Mouse (Mus musculus) ovary, adult 18-20 months (tissue): Measurements from ENCODE around the gene Awat1.

Source experiments
- DNase-seq: peaks from one replicate; pipeline ENCODE4 v3.0.0; 2022; ENCODE audit warnings: low spot score, mixed read lengths

The Awat1 gene

GRCm38 (mm10) chrX:100571951-100572350, at the start of gene Awat1:
Awat1 (plus strand) TSS chrX:100572251.
- DNase-seq = no peak

DNA sequence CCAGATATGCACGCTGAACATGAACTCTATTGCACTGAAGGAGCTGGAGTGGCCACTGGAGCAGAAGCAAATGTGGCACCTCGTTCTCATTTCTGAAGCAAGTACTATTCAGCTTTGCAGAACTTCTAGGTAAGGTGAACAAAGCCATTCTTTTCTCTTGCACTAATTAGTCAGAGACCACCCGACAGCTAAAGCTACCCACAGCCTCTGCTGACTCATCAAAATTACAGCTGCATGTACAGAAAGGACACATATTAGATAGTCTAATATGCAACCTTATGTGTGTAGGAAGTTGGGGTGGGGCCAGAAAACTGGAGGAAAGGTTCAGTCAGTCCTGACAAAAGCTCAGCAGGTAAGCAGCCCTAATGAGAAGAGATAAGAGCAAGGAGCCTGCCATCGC, 47.6 kb upstream of the Awat1 start, which contains the start of gene Dgat2l6:
Dgat2l6 (plus strand) TSS at position 368 of the 400 bp plus-strand sequence.
- DNase-seq = no peak

DNA sequence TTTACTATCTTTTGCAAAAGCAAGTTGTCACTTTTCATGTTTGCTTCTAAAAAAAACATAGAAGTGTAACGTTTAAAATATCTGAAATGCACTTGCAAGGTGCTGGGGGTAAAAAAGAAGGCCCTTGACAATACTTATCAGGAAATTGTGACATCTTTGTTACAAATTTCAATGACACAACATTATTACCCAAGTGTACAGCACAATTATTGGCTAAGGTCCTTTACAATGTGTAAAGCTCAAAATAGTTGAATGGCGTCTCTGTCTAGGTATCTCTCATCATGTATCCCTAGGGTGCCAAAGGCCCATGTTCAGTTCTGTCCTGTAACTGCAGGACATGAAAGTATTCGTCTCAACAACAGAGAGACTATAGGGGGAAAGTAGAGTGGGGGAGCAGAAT, 16.0 kb upstream of the Awat1 start:
- DNase-seq = no peak

- no peak for DNase-seq
These were observed 6.4 kb upstream of the Awat1 start for GRCm38 (mm10) chrX:100565696-100566095.

GRCm38 (mm10) chrX:100594791-100595190, 22.7 kb downstream of the Awat1 start, which contains the start of gene P2ry4:
P2ry4 (minus strand) TSS chrX:100594869.
- DNase-seq = no peak

DNA sequence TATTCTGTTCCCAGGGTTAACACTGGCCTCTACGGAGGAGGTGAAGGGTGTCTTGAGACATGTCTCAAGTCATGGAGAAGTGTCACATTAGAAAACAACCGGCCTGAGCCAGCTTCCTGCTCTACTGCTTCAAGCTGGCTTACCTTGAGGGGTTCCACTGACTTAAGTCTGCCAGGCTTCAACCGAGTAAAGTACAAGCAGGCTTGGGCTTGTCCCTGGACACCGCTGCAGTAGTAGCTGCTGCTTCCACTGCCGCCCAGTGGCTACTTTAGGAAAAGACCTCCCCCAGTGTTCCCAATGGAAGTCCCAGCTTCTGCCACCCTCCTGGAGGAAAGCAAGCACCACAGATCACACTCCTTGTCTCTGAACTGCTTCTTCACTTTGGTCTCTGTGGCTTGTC, 25.4 kb downstream of the Awat1 start:
- no peak for DNase-seq

GRCm38 (mm10) chrX:100599755-100600154, 27.7 kb downstream of the Awat1 start:
- DNase-seq = no peak

DNA sequence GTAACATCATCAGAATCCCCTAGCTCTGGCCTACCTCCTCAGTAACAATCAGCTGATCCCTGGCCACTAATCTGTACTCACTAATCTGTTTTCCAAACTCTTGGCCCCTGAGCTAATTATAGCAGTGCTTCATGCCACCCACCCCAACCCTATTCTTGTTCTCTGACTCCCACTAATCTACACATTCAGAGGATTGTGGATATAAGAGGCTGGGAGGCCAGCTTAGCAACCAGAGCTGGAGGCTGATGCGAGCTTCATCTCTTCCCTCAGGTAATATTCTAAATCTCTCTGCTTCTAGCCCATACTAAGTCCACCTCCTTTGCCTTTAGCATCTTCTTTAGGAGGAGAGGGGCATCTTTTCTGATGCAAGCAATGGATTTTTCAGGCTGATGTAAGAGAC, 33.3 kb downstream of the Awat1 start, which contains the start of gene Arr3:
Arr3 (plus strand) TSS at position 184 of the 400 bp plus-strand sequence.
- DNase-seq = no peak

DNA sequence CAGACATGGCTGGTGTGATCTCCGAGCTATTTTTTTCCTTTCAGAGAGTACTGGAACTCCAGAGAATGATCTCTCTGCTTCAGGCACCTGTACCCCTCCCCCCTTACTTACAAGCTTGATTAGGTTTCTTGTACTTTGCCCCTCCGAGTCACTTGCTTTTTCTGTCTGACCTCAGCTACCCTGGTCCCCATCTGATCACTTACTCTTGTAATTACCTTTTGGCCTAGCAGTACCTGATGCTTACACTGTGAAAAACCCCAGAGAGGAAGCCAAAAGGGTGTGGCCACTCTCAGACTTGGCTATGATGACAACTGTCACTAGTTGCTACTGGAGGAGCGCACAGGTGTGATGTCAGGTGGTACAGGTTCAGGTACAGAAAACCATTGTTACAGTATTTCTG, 46.4 kb downstream of the Awat1 start:
- DNase-seq = no peak

- no peak for DNase-seq
These were observed 49.3 kb downstream of the Awat1 start for GRCm38 (mm10) chrX:100621366-100621765.

GRCm38 (mm10) chrX:100624242-100624641, 52.2 kb downstream of the Awat1 start:
- no peak for DNase-seq

- DNase-seq = no peak
These were observed 53.1 kb downstream of the Awat1 start for GRCm38 (mm10) chrX:100625146-100625545.

- no peak for DNase-seq
These were observed 53.4 kb downstream of the Awat1 start, which contains the start of gene Kif4 for GRCm38 (mm10) chrX:100625546-100625801. Kif4 (plus strand) TSS chrX:100625737.

GRCm38 (mm10) chrX:100625802-100626793, 54.0 kb downstream of the Awat1 start, which contains the start of gene Pdzd11:
Pdzd11 (minus strand) TSS chrX:100626568.
- peak; percentile 88 for DNase-seq
